Mouse (Mus musculus): ENCODE measurements at regions not wholly inside any gene's neighbourhood (a gene's known extent, or its start where the extent isn't known, plus 50 kb on each side); places are given as distances from the start of the nearest gene placed in this dataset.

GRCm38 (mm10) chr9:32062740-32063139, 53.2 kb upstream of the Arhgap32 start:
- H3K9me3 ChIP-seq = no peaks in the 10 kb centered on the region
- H3K4me3 ChIP-seq = no peak overlapping the region
- no peak overlapping the region for H3K27ac ChIP-seq
- H3K4me2 ChIP-seq (replicated peaks) = no peak overlapping the region
- H3K36me3 ChIP-seq = no peaks in the 10 kb centered on the region
- H3K27me3 ChIP-seq = no peaks in the 10 kb centered on the region
- 81% methylated on average over 4 of the region's 4 CpGs for WGBS
- no peak overlapping the region for H3K9ac ChIP-seq
- peaks cover 5% of the 10 kb centered on the region; the same call in 1 of the 2 replicates for H3K4me1 ChIP-seq
- ATAC-seq (ENCODE audit: insufficient number of reproducible peaks, insufficient read depth, low FRiP score, low TSS enrichment) = no peak

- Histone ChIP-seq H3K4me3 (no peak overlapping the region), H3K27me3 (no peaks in the 10 kb centered on the region), H3K9ac (no peak overlapping the region), H3K4me1 (peaks cover 5% of the 10 kb centered on the region; the same call in 1 of the 2 replicates), H3K4me2 (replicated peaks) (no peak overlapping the region), H3K36me3 (no peaks in the 10 kb centered on the region), H3K9me3 (no peaks in the 10 kb centered on the region), H3K27ac (no peak overlapping the region)
- WGBS = 53% methylated on average over 6 of the region's 6 CpGs
- ATAC-seq (ENCODE audit: insufficient number of reproducible peaks, insufficient read depth, low FRiP score, low TSS enrichment) = no peak
Observed at GRCm38 (mm10) chr9:32063541-32063940, 52.4 kb upstream of the Arhgap32 start.

GRCm38 (mm10) chr9:32064007-32064550, 51.9 kb upstream of the Arhgap32 start:
- H3K4me2 ChIP-seq (replicated peaks) = no peak overlapping the region
- ATAC-seq (ENCODE audit: insufficient number of reproducible peaks, insufficient read depth, low FRiP score, low TSS enrichment) = no peak
- H3K4me1 ChIP-seq = peaks cover 5% of the 10 kb centered on the region; the same call in 1 of the 2 replicates
- no peaks in the 10 kb centered on the region for H3K36me3 ChIP-seq
- H3K27me3 ChIP-seq = no peaks in the 10 kb centered on the region
- no peak overlapping the region for H3K9ac ChIP-seq
- no peak overlapping the region for H3K27ac ChIP-seq
- no peak overlapping the region for H3K4me3 ChIP-seq
- no peaks in the 10 kb centered on the region for H3K9me3 ChIP-seq
- WGBS = 78% methylated on average over 4 of the region's 4 CpGs

Measured in embryonic facial prominence, embryonic 12.5 days (tissue).